Mouse (Mus musculus): Measurements from ENCODE around the gene Sec31b.

DNA sequence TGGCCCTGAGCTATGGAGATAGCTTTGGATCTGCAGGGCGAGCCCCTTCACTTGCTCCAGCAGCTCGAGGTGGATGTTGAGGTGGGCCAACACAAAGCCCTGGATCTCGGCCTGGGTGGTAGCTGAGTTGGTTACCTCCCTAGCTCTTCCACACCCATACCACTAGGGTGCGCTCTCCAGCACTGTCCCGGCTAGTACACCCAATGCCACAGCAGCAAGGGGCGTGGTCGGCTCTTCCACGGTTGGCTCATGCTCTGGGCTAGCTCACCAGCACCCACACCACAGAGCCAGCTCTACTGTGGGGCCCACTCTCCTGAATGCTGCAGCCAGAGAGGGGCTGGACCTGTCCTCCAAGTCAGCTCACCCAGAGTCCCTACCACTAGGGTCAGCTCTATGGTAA, 58.4 kb downstream of the Sec31b start:
- TF ChIP-seq CTCF (IDR thresholded peaks at IDR 0.05; ENCODE audit: low read depth) (peak; percentile 82), EP300 (IDR thresholded peaks at IDR 0.05; ENCODE audit: low read depth) (no peak)
